Mouse (Mus musculus) midbrain, embryonic 15.5 days (tissue): ENCODE measurements around the gene Syn3. TPM values are rescaled to one million over a fixed set of nuclear protein-coding genes. Genes with fewer than 3 reads are reported as not detected.

ENCODE experiments used
- ATAC-seq: fragments of 200-750 bp; cut with Nextera tagmentation; replicated peaks from 2 replicates; pipeline ENCODE4 v1.8.0; 2017; ENCODE audit warnings: moderate TSS enrichment
- H3K27ac ChIP-seq: fragments of 300-500 bp; sonication (generic); 2 replicates; pipeline ENCODE4 v1.5.1; 2015; ENCODE audit warnings: mild to moderate bottlenecking, inconsistent platforms
- H3K27me3 ChIP-seq: fragments of 300-500 bp; sonication (generic); replicated peaks from 2 replicates; pipeline ENCODE4 v1.6.1; 2015; ENCODE audit warnings: inconsistent platforms
- H3K36me3 ChIP-seq: fragments of 300-500 bp; sonication (generic); replicated peaks from 2 replicates; pipeline ENCODE4 v1.6.1; 2015; ENCODE audit warnings: inconsistent platforms
- H3K4me1 ChIP-seq: fragments of 300-500 bp; sonication (generic); 2 replicates; pipeline ENCODE4 v1.6.1; 2015; ENCODE audit warnings: inconsistent platforms
- H3K4me2 ChIP-seq: fragments of 300-500 bp; sonication (generic); 2 replicates; pipeline ENCODE4 v1.6.1; 2015; ENCODE audit warnings: inconsistent platforms, mild to moderate bottlenecking, moderate library complexity
- H3K4me3 ChIP-seq: fragments of 300-500 bp; sonication (generic); 2 replicates; pipeline ENCODE4 v1.5.1; 2015; ENCODE audit warnings: mild to moderate bottlenecking, inconsistent platforms
- H3K9ac ChIP-seq: fragments of 300-500 bp; sonication (generic); 2 replicates; pipeline ENCODE4 v1.6.1; 2015; ENCODE audit warnings: mild to moderate bottlenecking, inconsistent platforms
- H3K9me3 ChIP-seq: fragments of 300-500 bp; sonication (generic); 2 replicates; pipeline ENCODE4 v1.6.1; 2016; ENCODE audit warnings: inconsistent platforms
- WGBS: fragments of 180-500 bp; shearing (Covaris S2); methylation state at CpG from one replicate; pipeline ENCODE4 v1.1.7; 2015; ENCODE audit warnings: mixed read lengths; 5-methylcytosine and 5-hydroxymethylcytosine counted together
- polyA plus RNA-seq: library from polyadenylated mRNA; unstranded; fragments of >200 nt; fragmentation: Nextera tagmentation; extraction: Ambion mirVana; gene quantifications from 2 replicates; pipeline ENCODE4 v1.2.1, GENCODE M21; 2015

Syn3 gene
- polyA plus RNA-seq, 1 experiment from 2014 or later: 31.7 TPM

- Histone ChIP-seq H3K4me3 (no peak overlapping the region), H3K4me1 (peaks cover 13% of the 10 kb centered on the region), H3K9me3 (no peaks in the 10 kb centered on the region), H3K27me3 (no peaks in the 10 kb centered on the region), H3K9ac (no peak overlapping the region), H3K4me2 (no peak overlapping the region), H3K27ac (no peak overlapping the region), H3K36me3 (peaks cover 7% of the 10 kb centered on the region)
- 44% methylated on average over 1 of the region's 1 CpGs for WGBS
- no peak for ATAC-seq
Measured at GRCm38 (mm10) chr10:86459643-86460042, 39.1 kb downstream of the Syn3 start.

DNA sequence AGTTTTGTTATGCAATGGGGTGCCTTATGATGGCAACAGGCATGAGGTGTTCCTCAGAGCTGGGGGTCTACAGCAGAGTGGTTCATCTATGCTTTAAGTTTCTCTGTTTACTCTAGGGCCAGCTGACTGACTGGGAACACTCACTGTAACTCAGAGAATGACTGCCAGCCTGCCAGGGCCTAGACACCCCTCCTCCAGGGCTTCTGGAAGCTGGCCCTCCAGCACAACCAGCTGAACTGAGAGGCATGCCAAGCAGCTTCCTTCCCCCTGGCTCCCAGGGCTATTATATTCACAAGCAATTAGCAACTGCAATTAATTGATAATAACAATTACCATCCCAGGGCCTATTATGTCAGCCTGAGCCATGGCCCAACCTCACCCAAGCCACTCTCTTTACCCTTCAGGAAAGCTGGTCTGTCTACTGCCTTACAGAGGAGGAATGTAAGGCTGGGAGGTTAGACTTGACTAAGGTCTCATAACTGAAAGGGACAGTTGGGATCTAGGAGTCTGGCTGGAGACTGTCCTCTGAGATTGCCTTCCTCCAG lies 41.0 kb downstream of the Syn3 start:
- no peak overlapping the region for H3K4me2 ChIP-seq
- no peak overlapping the region for H3K4me3 ChIP-seq
- H3K9ac ChIP-seq: no peak overlapping the region
- peaks cover 7% of the 10 kb centered on the region for H3K36me3 ChIP-seq
- no peaks in the 10 kb centered on the region for H3K27me3 ChIP-seq
- peak; percentile 72 for ATAC-seq
- no peaks in the 10 kb centered on the region for H3K9me3 ChIP-seq
- H3K4me1 ChIP-seq: peaks cover 7% of the 10 kb centered on the region; the same call in 1 of the 2 replicates
- peak overlapping the region; percentile 53; the same call in 1 of the 2 replicates for H3K27ac ChIP-seq

DNA sequence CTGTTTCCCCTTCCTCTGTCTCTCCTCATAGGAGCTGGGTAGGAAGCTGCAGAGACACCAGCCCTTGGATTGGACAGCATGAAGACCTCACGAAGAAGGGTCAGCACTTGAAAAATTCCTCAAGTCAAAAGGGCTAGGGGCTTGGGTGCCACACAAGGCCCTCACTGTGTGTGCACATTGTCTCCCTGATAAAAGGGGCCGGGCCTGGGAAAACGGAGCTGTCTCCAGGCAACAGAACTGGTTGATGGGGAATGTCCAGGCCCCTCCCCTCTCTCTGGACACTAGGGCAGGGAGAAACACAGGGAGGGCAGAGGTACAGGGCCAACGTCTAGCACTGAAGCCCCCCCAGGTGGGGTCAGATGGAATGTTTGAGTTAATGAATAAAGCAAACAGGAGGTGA lies 41.5 kb downstream of the Syn3 start:
- Histone ChIP-seq H3K27me3 (no peaks in the 10 kb centered on the region), H3K9me3 (no peaks in the 10 kb centered on the region), H3K36me3 (peaks cover 7% of the 10 kb centered on the region), H3K9ac (no peak overlapping the region), H3K4me1 (peaks cover 7% of the 10 kb centered on the region; the same call in 1 of the 2 replicates), H3K4me3 (no peak overlapping the region), H3K4me2 (no peak overlapping the region), H3K27ac (peak overlapping the region; percentile 53; the same call in 1 of the 2 replicates)
- ATAC-seq: peak; percentile 79
- WGBS: 0% methylated on average over 4 of the region's 4 CpGs

DNA sequence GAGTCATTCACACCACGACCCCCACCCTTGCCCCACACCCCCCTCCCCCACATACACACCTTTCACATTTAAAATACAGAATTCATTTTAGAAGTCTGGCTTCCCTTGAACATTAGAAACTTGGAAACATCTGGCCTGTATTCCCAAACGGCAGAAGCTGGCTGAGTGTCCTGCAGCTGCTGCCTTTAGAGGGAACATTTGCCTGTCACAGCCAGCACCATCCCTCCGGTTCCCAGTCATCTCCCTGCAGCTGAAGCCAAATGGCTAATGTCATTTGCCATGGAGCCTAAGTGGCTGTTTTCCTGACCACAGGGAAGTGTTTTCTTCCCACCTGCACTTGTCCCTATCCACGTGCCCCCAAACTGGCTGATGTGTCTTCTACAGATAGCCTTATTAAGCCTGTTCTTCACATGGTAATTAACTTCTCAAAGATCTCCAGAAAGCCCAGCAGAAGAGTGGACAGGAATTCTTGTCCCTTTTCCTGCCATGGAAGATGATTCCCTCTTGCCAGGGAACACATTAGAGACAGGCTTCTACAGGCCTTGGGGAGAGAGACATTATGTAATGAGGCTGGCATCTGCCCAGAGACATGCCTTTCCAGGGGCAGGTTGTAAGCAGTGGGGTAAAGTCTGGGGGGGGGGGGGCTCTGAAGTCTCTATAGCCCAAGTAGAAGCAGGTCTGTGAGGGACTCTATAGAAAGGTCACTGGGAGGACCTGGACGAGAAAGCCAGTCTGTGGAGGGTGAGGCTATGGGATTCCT lies 43.2 kb downstream of the Syn3 start:
- no peak for ATAC-seq
- Histone ChIP-seq H3K9me3 (no peaks in the 10 kb centered on the region), H3K36me3 (peaks cover 2% of the 10 kb centered on the region; the same call in 1 of the 2 replicates), H3K4me3 (no peak overlapping the region), H3K4me1 (peaks cover 7% of the 10 kb centered on the region; the same call in 1 of the 2 replicates), H3K27me3 (no peaks in the 10 kb centered on the region), H3K4me2 (no peak overlapping the region), H3K27ac (no peak overlapping the region), H3K9ac (no peak overlapping the region)
- 68% methylated on average over 5 of the region's 5 CpGs for WGBS

GRCm38 (mm10) chr10:86452326-86452995 lies 46.2 kb downstream of the Syn3 start:
- 50% methylated on average over 6 of the region's 6 CpGs for WGBS
- Histone ChIP-seq H3K9ac (no peak overlapping the region), H3K27me3 (no peaks in the 10 kb centered on the region), H3K4me3 (no peak overlapping the region), H3K9me3 (no peaks in the 10 kb centered on the region), H3K4me2 (no peak overlapping the region), H3K4me1 (0 out of 2 replicates have a peak, but pooled peaks cover 5% of the 10 kb centered on the region), H3K27ac (no peak overlapping the region), H3K36me3 (no peaks in the 10 kb centered on the region)
- ATAC-seq: peak; percentile 88

DNA sequence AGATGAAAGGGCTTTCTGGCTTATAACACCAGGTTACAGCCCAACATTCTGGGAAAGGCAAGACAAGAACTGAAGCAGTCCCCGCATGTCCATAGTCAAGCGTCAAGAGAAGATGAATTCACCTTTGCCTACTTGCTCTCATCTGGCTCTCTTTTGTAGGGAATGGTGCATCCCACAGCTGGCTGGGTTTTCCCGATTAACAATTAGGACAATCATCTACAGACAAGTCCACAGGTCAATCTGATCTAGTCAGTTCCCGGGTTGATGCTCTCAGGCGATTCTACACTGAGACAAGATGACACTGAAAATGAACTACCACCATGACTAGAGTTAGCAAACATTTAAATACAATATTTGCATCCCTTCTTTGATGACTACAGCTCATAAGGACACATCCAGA lies 47.4 kb downstream of the Syn3 start:
- Histone ChIP-seq H3K4me1 (no peaks in the 10 kb centered on the region), H3K36me3 (no peaks in the 10 kb centered on the region), H3K9ac (no peak overlapping the region), H3K27ac (no peak overlapping the region), H3K27me3 (no peaks in the 10 kb centered on the region), H3K9me3 (no peaks in the 10 kb centered on the region), H3K4me3 (no peak overlapping the region), H3K4me2 (no peak overlapping the region)
- 92% methylated on average over 5 of the region's 5 CpGs for WGBS
- ATAC-seq: no peak

GRCm38 (mm10) chr10:86446649-86447048 lies 52.0 kb downstream of the Syn3 start:
- Histone ChIP-seq H3K4me1 (no peaks in the 10 kb centered on the region), H3K9me3 (no peaks in the 10 kb centered on the region), H3K9ac (no peak overlapping the region), H3K27ac (no peak overlapping the region), H3K36me3 (no peaks in the 10 kb centered on the region), H3K27me3 (no peaks in the 10 kb centered on the region), H3K4me3 (no peak overlapping the region), H3K4me2 (no peak overlapping the region)
- no peak for ATAC-seq

DNA sequence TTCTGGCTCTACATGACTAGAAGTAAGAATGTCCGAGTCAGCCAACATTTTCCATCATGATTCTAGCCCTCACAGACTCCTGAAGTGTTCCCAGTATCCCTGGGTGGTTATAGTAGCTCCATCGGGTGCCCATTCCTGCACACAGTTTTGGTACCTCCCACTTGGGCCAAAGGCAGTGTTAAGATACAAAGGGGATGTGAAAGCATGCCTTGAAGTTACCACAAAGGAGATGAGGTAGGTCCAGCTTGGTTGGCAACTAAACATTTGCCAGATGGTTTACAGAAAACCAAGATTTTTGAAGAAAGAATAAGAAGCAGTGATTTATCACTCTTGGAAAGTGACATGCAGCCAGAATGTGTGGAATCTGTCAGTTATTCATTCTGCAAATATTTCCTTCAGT lies 53.5 kb downstream of the Syn3 start:
- whole genome bisulfite sequencing: 77% methylated on average over 2 of the region's 2 CpGs

GRCm38 (mm10) chr10:86444665-86445064 lies 54.0 kb downstream of the Syn3 start:
- ATAC-seq: no peak
- Histone ChIP-seq H3K36me3 (no peaks in the 10 kb centered on the region), H3K4me2 (no peak overlapping the region), H3K27me3 (no peaks in the 10 kb centered on the region), H3K4me1 (no peaks in the 10 kb centered on the region), H3K27ac (no peak overlapping the region), H3K9me3 (no peaks in the 10 kb centered on the region), H3K4me3 (no peak overlapping the region), H3K9ac (no peak overlapping the region)
- whole genome bisulfite sequencing: 49% methylated on average over 3 of the region's 3 CpGs

More for the DNA sequence above, 53.5 kb downstream of the Syn3 start:
- Histone ChIP-seq H3K9me3 (no peaks in the 10 kb centered on the region), H3K4me1 (no peaks in the 10 kb centered on the region), H3K4me3 (no peak overlapping the region), H3K36me3 (no peaks in the 10 kb centered on the region), H3K9ac (no peak overlapping the region), H3K27ac (no peak overlapping the region), H3K27me3 (no peaks in the 10 kb centered on the region), H3K4me2 (no peak overlapping the region)
- no peak for ATAC-seq

- no peak overlapping the region for H3K4me3 ChIP-seq
- no peak overlapping the region for H3K9ac ChIP-seq
- no peaks in the 10 kb centered on the region for H3K36me3 ChIP-seq
- H3K27ac ChIP-seq: no peak overlapping the region
- no peaks in the 10 kb centered on the region for H3K4me1 ChIP-seq
- H3K9me3 ChIP-seq: no peaks in the 10 kb centered on the region
- 85% methylated on average over 3 of the region's 3 CpGs for WGBS
- no peak for ATAC-seq
- no peak overlapping the region for H3K4me2 ChIP-seq
- H3K27me3 ChIP-seq: no peaks in the 10 kb centered on the region
Measured at GRCm38 (mm10) chr10:86441765-86442164, 56.9 kb downstream of the Syn3 start.

- whole genome bisulfite sequencing: 92% methylated on average over 4 of the region's 4 CpGs
- no peak for ATAC-seq
- H3K36me3 ChIP-seq: no peaks in the 10 kb centered on the region
- H3K9me3 ChIP-seq: no peaks in the 10 kb centered on the region
- H3K9ac ChIP-seq: no peak overlapping the region
- H3K4me2 ChIP-seq: no peak overlapping the region
- no peak overlapping the region for H3K27ac ChIP-seq
- H3K4me1 ChIP-seq: no peaks in the 10 kb centered on the region
- no peak overlapping the region for H3K4me3 ChIP-seq
- no peaks in the 10 kb centered on the region for H3K27me3 ChIP-seq
Measured at GRCm38 (mm10) chr10:86439640-86440039, 59.1 kb downstream of the Syn3 start.

DNA sequence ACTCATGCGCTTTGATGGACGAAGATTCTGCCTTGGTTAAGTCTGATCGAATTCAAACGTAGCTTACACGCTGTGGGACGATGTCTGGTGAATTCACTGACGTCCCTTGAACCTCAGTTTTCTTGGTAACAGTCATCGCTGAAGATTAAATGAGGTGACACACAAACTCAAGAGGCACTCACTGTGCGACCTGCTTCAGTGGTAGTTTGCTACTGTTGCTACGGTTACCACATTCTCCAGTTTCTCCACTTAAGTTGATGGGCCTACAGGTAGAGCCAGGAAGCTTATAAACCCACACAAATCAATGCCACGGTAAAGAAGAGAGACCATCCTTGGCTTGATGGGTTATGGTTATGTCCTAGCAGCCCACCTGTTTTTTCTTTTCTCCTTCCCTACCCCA lies 61.4 kb downstream of the Syn3 start:
- H3K9ac ChIP-seq: no peak overlapping the region
- ATAC-seq: no peak
- H3K36me3 ChIP-seq: no peaks in the 10 kb centered on the region
- no peak overlapping the region for H3K27ac ChIP-seq
- no peaks in the 10 kb centered on the region for H3K27me3 ChIP-seq
- H3K4me1 ChIP-seq: no peaks in the 10 kb centered on the region
- no peaks in the 10 kb centered on the region for H3K9me3 ChIP-seq
- no peak overlapping the region for H3K4me3 ChIP-seq
- no peak overlapping the region for H3K4me2 ChIP-seq
- 93% methylated on average over 11 of the region's 11 CpGs for WGBS
